Comparison of ENCODE assay signal across 7 mouse cellular contexts in the genomic region with DNA sequence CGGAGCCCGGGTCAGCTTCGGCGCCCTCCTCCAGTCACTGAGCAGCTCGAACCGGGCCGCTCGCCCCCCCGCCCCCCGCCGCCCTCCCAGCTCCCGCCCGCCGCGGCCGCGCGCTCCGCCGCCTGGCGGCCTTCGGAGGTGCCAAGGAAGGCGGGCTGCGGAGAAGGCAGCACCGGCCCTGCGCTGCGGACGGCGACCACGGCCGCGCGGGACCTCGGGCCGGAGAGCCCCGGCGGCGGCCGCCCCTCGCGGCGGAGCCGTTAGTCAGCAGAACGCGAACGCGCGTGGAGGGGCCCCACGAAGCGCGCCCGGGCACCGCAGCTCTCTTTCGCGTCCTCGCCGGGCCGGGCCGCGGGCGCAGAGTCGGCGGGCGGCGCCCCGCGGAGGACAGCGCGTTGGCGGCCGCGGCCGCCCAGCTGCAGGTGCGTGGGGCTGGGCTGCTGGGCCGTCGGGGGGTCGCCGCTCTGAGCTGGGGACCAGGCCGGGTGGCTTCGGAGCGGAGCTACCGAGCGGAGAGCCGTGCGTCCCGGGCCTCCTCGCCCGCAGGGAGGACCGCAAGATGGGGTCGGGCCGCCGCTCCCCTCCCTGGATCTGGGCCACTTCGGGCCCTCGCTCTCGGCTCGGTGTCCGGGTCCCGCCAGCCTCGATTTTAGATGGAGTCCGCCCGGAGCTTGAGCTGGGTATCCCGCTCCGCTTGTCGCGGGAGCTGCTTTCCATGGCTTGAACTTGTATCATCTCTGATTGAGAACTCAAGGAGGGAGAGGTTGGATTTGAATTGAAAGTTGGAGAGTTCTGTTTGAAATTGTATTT. TPM values are rescaled to one million over a fixed set of nuclear protein-coding genes. Genes with fewer than 3 reads are reported as not detected.
DNase-seq lines count a peak whose midpoint lies in the region; ATAC-seq lines count a peak whose summit lies in the region.

TSS of gene Abhd17b (plus strand) at position 14 of the 810 bp plus-strand sequence.

- DNase-seq in adrenal gland, adult (ENCODE audit: inconsistent age in 2 of 2, low spot score in 1 of 2): peak; percentile 73 to 90
- DNase-seq in cerebellum, postnatal 4 days (ENCODE audit: low spot score in 2 of 2): peak; percentile 50 to 52
- DNase-seq in gastrocnemius, postnatal 14 days: peak; percentile 72
- peak; percentile 52 for DNase-seq in induced T-regulatory cell, adult 2 months (ENCODE audit: low read depth)
- DNase-seq in left cerebral cortex, postnatal 14 days (ENCODE audit: low spot score in 2 of 2): peak; percentile 35 to 38
- DNase-seq in right cerebral cortex, postnatal 14 days: peak; percentile 50

- ATAC-seq in megakaryocyte progenitor cell, adult 5-6 weeks (replicated peaks; ENCODE audit: poor library complexity): no peak; the same call in 1 of the 2 replicates

- intact Hi-C loops in gastrocnemius, postnatal 14 days (cut with DNase I; ENCODE audit: low total_unique reads): no loop called here
- intact Hi-C loops in left cerebral cortex, postnatal 14 days (cut with DNase I): loop anchor here (5.0 kb wide), 3 partner anchors 81 to 381 kb away; partner anchors contain the start of gene Zfand5

RNA-seq across cellular contexts. Expression of gene Abhd17b, which starts in this region (rescaled TPM):
- 10 to 100 TPM; 20.7 to 23.0 TPM for total RNA-seq in gastrocnemius, postnatal 14 days (2021)
- 10 to 100 TPM; 51.6 to 56.4 TPM for total RNA-seq in left cerebral cortex, postnatal 14 days (2021)
- 81.0 and 86.6 TPM in 2 replicates for total RNA-seq in megakaryocyte progenitor cell, adult 5-6 weeks (2015)
- 54.6 and 57.9 TPM in 2 replicates for total RNA-seq in megakaryocyte progenitor cell, adult 5-6 weeks (2017)
